Mouse (Mus musculus) liver, embryonic 14.5 days (tissue): Measurements from ENCODE around the gene Nme1.

Experiments used
- CTCF ChIP-seq: IDR thresholded peaks from 2 replicates; pipeline ENCODE4 v1.5.1; 2016; ENCODE audit warnings: antibody characterized with exemption, low read depth, control low read depth
- EP300 ChIP-seq: IDR thresholded peaks from 2 replicates; pipeline ENCODE4 v1.6.1; 2016; ENCODE audit warnings: antibody characterized with exemption, low read depth

- TF ChIP-seq CTCF (no peak), EP300 (no peak)
Observed at GRCm38 (mm10) chr11:93963013-93963412, 5.3 kb downstream of the Nme1 start.
